Mouse (Mus musculus): ENCODE measurements around the gene Hbs1l. TPM values are rescaled to one million over a fixed set of nuclear protein-coding genes. Genes with fewer than 3 reads are reported as not detected.

Hbs1l gene
- polyA plus RNA-seq, 1 experiment from 2014 or later: 97.8 TPM

- H3K4me3 ChIP-seq: no peak overlapping the region
- no peaks in the 10 kb centered on the region for H3K9me3 ChIP-seq
- H3K27ac ChIP-seq (replicated peaks): no peak overlapping the region
- H3K4me1 ChIP-seq (replicated peaks): peaks cover 4% of the 10 kb centered on the region; the same call in 1 of the 2 replicates
- H3K4me2 ChIP-seq: no peak overlapping the region
- 73% methylated on average over 8 of the region's 8 CpGs for WGBS
- no peak overlapping the region for H3K9ac ChIP-seq
- no peaks in the 10 kb centered on the region for H3K27me3 ChIP-seq
- no peak for ATAC-seq (ENCODE audit: low read depth)
- no peaks in the 10 kb centered on the region for H3K36me3 ChIP-seq
Measured at GRCm38 (mm10) chr10:21399622-21400021, 103.8 kb downstream of the Hbs1l start.

GRCm38 (mm10) chr10:21400031-21400430 is 104.3 kb downstream of the Hbs1l start:
- no peak overlapping the region for H3K4me2 ChIP-seq
- WGBS: 66% methylated on average over 7 of the region's 7 CpGs
- H3K4me3 ChIP-seq: no peak overlapping the region
- H3K27ac ChIP-seq (replicated peaks): no peak overlapping the region
- no peaks in the 10 kb centered on the region for H3K27me3 ChIP-seq
- H3K9ac ChIP-seq: no peak overlapping the region
- H3K4me1 ChIP-seq (replicated peaks): peaks cover 4% of the 10 kb centered on the region; the same call in 1 of the 2 replicates
- H3K36me3 ChIP-seq: no peaks in the 10 kb centered on the region
- H3K9me3 ChIP-seq: no peaks in the 10 kb centered on the region
- ATAC-seq (ENCODE audit: low read depth): no peak

GRCm38 (mm10) chr10:21400453-21400852 is 104.7 kb downstream of the Hbs1l start:
- Histone ChIP-seq H3K36me3 (no peaks in the 10 kb centered on the region), H3K4me3 (no peak overlapping the region)

GRCm38 (mm10) chr10:21401259-21401658 is 105.5 kb downstream of the Hbs1l start:
- Histone ChIP-seq H3K9ac (no peak overlapping the region), H3K4me2 (no peak overlapping the region), H3K9me3 (0 out of 2 replicates have a peak, but pooled peaks cover 3% of the 10 kb centered on the region), H3K4me3 (no peak overlapping the region), H3K27ac (replicated peaks) (no peak overlapping the region), H3K4me1 (replicated peaks) (peaks cover 4% of the 10 kb centered on the region; the same call in 1 of the 2 replicates), H3K36me3 (no peaks in the 10 kb centered on the region), H3K27me3 (no peaks in the 10 kb centered on the region)
- WGBS: 57% methylated on average over 4 of the region's 4 CpGs
- no peak for ATAC-seq (ENCODE audit: low read depth)

More at GRCm38 (mm10) chr10:21400453-21400852, 104.7 kb downstream of the Hbs1l start:
- Histone ChIP-seq H3K4me2 (no peak overlapping the region), H3K9me3 (0 out of 2 replicates have a peak, but pooled peaks cover 3% of the 10 kb centered on the region), H3K9ac (no peak overlapping the region), H3K27me3 (no peaks in the 10 kb centered on the region), H3K4me1 (replicated peaks) (peaks cover 4% of the 10 kb centered on the region; the same call in 1 of the 2 replicates), H3K27ac (replicated peaks) (no peak overlapping the region)
- WGBS: 59% methylated on average over 2 of the region's 2 CpGs
- no peak for ATAC-seq (ENCODE audit: low read depth)

- 92% methylated on average over 4 of the region's 4 CpGs for WGBS
Measured at GRCm38 (mm10) chr10:21404822-21405221, 109.0 kb downstream of the Hbs1l start.

GRCm38 (mm10) chr10:21405707-21406534 is 110.1 kb downstream of the Hbs1l start:
- Histone ChIP-seq H3K4me1 (replicated peaks) (peaks cover 4% of the 10 kb centered on the region; the same call in 1 of the 2 replicates), H3K9me3 (0 out of 2 replicates have a peak, but pooled peaks cover 3% of the 10 kb centered on the region), H3K4me2 (no peak overlapping the region), H3K9ac (no peak overlapping the region), H3K27ac (replicated peaks) (no peak overlapping the region), H3K27me3 (no peaks in the 10 kb centered on the region), H3K36me3 (no peaks in the 10 kb centered on the region), H3K4me3 (no peak overlapping the region)
- ATAC-seq (ENCODE audit: low read depth): no peak
- 81% methylated on average over 11 of the region's 11 CpGs for WGBS

More at GRCm38 (mm10) chr10:21404822-21405221, 109.0 kb downstream of the Hbs1l start:
- no peak for ATAC-seq (ENCODE audit: low read depth)
- Histone ChIP-seq H3K9me3 (0 out of 2 replicates have a peak, but pooled peaks cover 3% of the 10 kb centered on the region), H3K36me3 (no peaks in the 10 kb centered on the region), H3K4me3 (no peak overlapping the region), H3K4me1 (replicated peaks) (peaks cover 4% of the 10 kb centered on the region; the same call in 1 of the 2 replicates), H3K27me3 (no peaks in the 10 kb centered on the region), H3K9ac (no peak overlapping the region), H3K27ac (replicated peaks) (no peak overlapping the region), H3K4me2 (no peak overlapping the region)

- no peak overlapping the region for H3K9ac ChIP-seq
- H3K4me3 ChIP-seq: no peak overlapping the region
- no peak for ATAC-seq (ENCODE audit: low read depth)
- no peaks in the 10 kb centered on the region for H3K36me3 ChIP-seq
- H3K27me3 ChIP-seq: no peaks in the 10 kb centered on the region
- WGBS: 86% methylated on average over 5 of the region's 5 CpGs
- H3K4me2 ChIP-seq: no peak overlapping the region
- H3K4me1 ChIP-seq (replicated peaks): no peaks in the 10 kb centered on the region
- no peaks in the 10 kb centered on the region for H3K9me3 ChIP-seq
- no peak overlapping the region for H3K27ac ChIP-seq (replicated peaks)
Measured at GRCm38 (mm10) chr10:21410711-21411110, 114.9 kb downstream of the Hbs1l start.

GRCm38 (mm10) chr10:21411621-21412205 is 115.9 kb downstream of the Hbs1l start:
- H3K4me1 ChIP-seq (replicated peaks): no peaks in the 10 kb centered on the region
- 71% methylated on average over 6 of the region's 6 CpGs for WGBS
- H3K4me2 ChIP-seq: no peak overlapping the region
- no peaks in the 10 kb centered on the region for H3K9me3 ChIP-seq
- no peaks in the 10 kb centered on the region for H3K27me3 ChIP-seq
- H3K9ac ChIP-seq: no peak overlapping the region
- no peak for ATAC-seq (ENCODE audit: low read depth)
- H3K36me3 ChIP-seq: no peaks in the 10 kb centered on the region
- no peak overlapping the region for H3K27ac ChIP-seq (replicated peaks)
- no peak overlapping the region for H3K4me3 ChIP-seq

GRCm38 (mm10) chr10:21415031-21415430 is 119.3 kb downstream of the Hbs1l start:
- ATAC-seq (ENCODE audit: low read depth): no peak
- Histone ChIP-seq H3K27me3 (no peaks in the 10 kb centered on the region), H3K36me3 (no peaks in the 10 kb centered on the region), H3K4me2 (no peak overlapping the region), H3K9me3 (no peaks in the 10 kb centered on the region), H3K4me1 (replicated peaks) (no peaks in the 10 kb centered on the region), H3K27ac (replicated peaks) (no peak overlapping the region), H3K9ac (no peak overlapping the region), H3K4me3 (no peak overlapping the region)
- 79% methylated on average over 4 of the region's 4 CpGs for WGBS

- Histone ChIP-seq H3K9ac (no peak overlapping the region), H3K9me3 (no peaks in the 10 kb centered on the region), H3K27ac (replicated peaks) (no peak overlapping the region), H3K36me3 (no peaks in the 10 kb centered on the region), H3K27me3 (no peaks in the 10 kb centered on the region), H3K4me1 (replicated peaks) (no peaks in the 10 kb centered on the region), H3K4me3 (no peak overlapping the region), H3K4me2 (no peak overlapping the region)
- no peak for ATAC-seq (ENCODE audit: low read depth)
- 94% methylated on average over 5 of the region's 5 CpGs for WGBS
Measured at GRCm38 (mm10) chr10:21416184-21416583, 120.4 kb downstream of the Hbs1l start.
